Mouse (Mus musculus) right cerebral cortex, postnatal 4 days (tissue): ENCODE data around the gene Aatf.

Experiments
- DNase-seq: peaks from one replicate; pipeline ENCODE4 v3.0.0-alpha.2; 2022

Gene Aatf

DNA sequence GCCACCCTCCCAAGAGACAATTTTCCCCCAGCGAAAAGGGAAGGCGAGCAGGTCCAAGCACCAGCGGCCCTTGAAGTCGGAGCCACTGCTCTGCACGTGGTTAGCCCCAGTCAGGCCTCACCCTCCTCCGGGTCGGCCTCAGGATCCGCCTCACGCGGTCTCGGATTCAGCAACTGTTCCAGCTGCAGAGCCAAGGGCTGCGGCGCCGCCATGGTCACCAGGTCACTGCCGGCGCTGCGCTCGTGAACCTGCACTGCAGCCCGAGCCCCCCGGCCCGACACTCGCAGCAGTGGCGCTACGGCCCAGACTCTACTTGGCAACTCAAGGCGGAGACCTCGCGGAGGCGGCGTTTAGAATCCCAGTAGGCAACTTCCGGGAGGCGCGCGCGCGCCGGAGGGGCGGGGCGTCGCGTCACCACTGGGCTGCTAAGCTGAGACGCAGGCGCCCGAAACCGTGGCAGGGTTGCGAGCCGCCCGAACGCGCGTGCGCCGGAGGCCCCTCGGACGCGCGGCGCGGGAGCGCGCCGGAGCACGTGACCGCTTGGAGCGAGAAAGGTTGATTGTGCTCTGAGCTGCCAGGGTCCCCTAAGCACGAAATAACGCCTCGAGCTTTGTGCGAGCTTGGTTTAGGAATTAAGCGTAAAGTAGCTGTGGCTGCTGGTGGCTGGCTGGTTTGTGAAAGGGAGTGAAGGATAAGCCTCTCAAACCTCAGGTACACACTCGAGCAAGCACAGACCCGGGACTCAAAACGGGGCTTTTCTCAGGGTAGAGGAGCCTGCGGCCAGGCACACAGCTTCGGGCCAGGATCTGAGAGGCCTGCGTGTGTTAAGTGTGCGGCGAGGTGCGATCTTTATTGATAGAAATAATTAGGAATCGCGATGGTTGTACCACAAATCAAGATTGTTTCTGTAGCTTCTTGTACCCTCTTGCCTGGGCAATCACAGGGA lies at the start of gene Aatf:
Gene Aatf, minus strand, starts transcription at position 352 of the 946 bp plus-strand sequence.
- peak; percentile 98 for DNase-seq

DNA sequence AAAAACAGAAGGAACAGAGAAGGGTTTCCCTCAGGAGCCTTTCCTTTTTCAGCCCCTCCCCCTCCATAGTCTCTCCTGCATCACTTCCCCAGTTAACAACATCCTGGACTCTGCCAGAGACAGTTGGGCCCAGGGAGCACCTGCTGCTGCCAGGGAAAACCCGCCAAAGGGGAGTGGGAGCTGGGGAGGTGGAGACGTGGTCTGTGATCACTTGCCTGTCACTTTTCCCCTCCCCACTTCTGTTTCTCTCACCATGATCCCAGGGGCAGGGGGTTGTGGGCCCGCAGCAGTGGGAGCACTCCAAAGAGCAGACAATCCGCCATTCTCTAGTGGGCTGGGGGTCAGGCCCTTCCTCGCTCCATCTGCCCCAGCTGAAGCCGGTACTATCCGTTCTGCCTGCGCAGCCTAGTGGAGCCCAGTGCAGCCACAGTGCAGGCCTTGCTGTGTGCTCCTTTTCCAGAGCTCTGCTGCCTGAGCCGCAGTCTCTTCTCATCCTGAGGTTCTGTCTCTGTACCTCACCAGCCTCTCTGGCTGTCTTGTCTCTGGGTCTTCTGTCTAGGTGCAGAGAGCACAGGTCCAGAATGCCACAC lies 49.5 kb upstream of the Aatf start:
- DNase-seq = no peak

- no peak for DNase-seq
These were observed 48.2 kb upstream of the Aatf start for GRCm38 (mm10) chr11:84561546-84561945.

DNA sequence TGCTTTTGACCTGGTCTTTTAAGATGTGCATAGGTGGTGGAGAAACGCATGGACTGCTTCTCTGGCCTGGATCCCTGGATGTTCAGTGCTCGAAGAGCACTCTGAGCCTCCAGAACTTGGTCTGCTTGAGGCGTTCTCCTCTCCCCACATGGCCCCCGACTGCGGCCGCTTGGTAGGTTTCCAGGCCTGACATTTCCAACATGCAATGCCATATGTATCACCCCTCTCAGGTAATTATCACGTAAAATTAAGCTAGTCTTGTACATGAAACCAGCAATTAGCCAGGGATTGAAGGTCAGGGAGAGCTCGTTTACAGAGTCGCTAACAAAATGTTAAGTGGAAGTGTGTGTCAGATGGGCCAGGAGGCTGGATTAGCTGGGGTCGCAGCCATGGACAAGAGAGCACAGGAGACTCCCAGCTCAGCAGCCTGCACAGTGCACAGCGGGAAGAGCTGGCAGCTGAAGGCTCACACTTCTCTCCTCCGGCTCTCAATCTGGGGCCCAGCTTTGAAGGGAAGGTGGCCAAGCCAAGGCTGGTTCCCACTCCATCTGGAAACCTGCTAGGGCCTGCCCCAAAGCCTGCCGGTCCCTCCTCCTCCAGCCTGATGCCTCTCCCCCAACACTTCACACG lies 40.6 kb upstream of the Aatf start:
- no peak for DNase-seq

- DNase-seq = no peak
These were observed 38.0 kb upstream of the Aatf start for GRCm38 (mm10) chr11:84551296-84551695.

DNA sequence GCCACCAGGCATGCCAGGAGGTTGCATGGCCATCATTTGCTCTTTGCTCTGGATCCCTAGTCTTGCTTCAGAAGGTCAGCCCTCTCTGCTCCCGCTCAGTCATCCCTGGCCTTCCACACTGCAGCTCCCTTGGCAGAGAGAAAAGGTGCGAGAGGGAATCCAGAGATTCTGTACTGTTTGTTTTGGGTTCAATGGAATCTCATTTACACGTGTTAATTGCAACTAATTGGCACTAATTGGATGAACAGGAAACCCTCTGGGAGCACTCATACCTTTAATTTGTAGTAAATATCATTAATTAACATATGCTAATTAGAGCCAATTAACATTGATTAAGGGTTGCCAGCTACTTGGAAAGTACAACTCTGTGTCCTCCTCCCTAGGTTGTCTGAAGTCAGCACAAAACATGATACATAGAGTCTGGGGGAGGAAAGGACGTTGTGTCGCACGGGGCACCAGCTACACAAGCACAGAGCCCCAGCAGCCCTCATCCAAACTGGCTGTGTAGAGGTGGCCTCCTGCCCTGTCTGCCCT lies 36.0 kb upstream of the Aatf start:
- DNase-seq = no peak

DNA sequence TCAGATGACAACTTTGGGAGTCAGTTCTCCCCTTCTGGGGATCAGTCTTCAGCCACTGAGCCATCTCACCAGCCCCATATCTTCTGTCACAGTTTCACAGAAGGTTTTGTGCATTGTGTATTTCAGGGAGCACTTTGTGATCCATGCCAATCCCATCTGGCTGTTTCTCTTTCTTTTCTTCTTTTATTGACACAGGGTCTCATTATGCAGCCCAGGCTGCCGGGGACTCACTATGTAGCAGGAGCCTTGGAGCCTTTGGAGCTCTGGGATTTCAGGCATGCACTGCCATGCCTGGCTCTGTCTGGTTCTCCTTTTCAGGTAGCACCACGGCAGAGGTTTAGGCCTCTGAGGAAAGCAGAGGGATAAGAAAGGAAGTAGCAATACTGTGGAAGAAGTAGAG lies 35.0 kb upstream of the Aatf start:
- DNase-seq = no peak

- DNase-seq = no peak
These were observed 26.7 kb upstream of the Aatf start for GRCm38 (mm10) chr11:84539981-84540380.

- no peak for DNase-seq
These were observed 16.7 kb upstream of the Aatf start for GRCm38 (mm10) chr11:84529797-84530703.

- DNase-seq = no peak
These were observed 15.9 kb upstream of the Aatf start for GRCm38 (mm10) chr11:84529143-84529755.

DNA sequence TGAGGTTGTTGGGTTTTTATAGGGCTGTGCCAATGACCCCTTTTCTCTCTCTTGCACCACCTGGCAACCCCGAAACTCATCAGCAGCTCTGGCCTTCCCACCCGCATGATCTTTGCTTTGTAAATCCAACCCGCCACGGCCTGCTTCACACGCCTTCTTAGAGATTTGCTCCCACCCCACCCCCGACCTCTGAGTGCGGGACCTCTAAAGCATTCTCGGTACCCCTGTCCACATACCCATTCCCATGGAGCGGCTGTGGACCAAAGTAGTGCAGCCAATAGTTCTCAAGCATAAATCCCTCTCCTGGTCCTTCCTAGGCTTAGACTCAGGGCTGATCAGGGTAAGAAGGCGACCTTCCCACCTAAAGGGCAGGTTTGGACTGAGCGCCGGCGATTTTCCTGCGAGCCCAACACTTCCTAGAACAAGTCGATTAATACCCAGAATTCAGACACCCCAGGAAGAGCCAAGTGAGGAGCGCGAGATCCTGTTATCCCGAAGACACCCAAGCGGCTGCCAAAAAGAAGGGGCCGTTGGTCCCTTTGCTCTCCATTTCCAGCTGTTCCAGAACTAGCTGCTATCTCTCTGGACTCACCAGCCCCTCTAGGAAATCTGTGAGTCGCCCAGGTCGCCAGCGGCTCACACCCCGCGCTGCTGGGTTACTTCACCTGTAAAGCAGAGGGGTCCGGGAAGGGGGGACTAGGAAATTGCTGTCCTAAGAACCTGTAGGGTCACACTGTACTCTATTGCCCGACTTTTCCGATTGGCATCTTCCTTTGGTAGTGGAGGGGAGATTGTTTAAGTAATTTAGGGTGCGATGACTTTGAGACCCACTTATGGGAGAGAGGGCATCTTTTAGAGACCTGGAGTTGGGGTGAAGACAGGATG lies 13.9 kb upstream of the Aatf start:
- DNase-seq = no peak

GRCm38 (mm10) chr11:84526451-84526850 lies 13.1 kb upstream of the Aatf start:
- no peak for DNase-seq

DNA sequence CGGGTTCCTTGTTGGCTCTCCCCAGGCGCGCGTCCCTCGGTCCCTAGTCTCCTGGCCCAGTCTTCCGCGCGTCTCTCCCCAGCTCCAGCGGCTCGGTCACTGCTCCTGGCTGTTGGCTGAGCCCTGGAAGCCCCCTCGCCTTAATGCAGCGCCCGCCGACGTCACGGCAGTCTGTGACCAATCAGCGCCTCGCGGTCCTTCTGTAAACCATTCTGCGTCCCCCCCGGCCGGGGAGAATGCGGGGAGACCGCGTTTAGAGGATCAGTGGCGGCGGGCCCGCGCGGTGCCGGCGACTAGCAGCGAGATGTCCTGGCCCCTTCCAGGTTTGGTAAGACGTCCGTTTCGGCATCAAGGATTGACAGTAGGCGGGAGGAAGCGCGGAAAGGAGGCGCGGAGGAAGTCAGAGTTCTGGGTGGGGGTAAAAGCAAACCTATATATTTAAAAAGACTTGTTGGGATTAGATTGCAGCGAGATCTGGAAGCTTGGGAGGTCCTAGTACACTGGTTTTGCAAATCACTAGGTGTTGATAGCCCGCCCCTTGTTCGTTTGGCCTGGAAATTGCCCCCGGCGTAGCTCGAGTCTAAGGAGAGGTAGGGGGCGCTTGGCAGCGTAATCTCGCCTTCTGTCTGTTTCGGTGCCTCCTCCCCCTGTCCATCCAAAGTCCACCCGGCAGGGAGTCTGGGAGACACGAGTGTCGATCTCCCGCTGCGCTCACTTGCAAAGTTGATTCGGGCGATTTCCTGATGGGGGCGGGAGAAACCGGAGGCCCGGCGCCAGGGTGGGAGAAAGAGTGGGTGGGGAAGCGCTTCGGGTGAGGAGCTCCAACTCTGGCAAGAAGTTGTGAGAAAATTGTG lies 12.3 kb upstream of the Aatf start, which contains the start of gene Lhx1:
Gene Lhx1, minus strand, starts transcription at position 115 of the 854 bp plus-strand sequence.
- peak; percentile 25 for DNase-seq

GRCm38 (mm10) chr11:84524511-84525270 lies 11.4 kb upstream of the Aatf start:
- peak; percentile 26 for DNase-seq

DNA sequence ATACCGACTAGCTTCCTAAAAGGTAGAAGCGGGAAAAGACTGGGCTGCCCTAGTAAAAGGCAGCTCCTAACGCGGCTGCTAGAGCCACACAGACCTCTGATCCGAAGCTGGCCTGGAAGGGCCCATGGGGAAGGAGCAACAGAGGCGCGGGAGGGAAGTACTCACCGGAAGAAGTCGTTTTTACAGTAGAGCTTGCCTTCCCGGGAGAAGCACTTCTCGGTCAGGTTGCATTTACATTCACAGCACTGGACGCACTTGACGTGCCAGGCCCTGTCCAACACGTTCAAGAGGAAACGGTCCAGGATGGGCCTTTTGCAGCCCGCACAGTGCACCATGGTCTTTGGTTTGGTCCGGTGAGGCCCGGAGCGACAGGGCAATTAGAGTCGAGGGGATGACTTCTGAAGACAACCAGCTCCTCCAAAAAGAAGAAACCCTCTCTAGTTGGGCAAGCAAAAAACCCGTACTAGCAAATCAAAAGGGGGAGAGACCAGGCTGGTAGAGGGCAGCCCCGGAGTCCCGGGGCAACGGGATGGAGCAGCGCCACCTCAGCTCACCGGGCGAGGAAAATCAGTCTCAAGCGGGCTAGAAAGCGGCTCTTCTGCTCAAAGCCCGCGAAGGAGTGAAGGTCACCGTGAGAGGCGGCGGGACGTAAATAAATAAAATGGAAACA lies 10.7 kb upstream of the Aatf start:
- DNase-seq = no peak

- no peak for DNase-seq
These were observed 10.1 kb upstream of the Aatf start for GRCm38 (mm10) chr11:84523321-84523831.

GRCm38 (mm10) chr11:84522577-84523320 lies 9.4 kb upstream of the Aatf start:
- DNase-seq = no peak
